19 mouse cellular contexts compared by ENCODE assay signal in genomic region chr5:114290004-114290403, GRCm38 (mm10). TPM values are rescaled to one million over a fixed set of nuclear protein-coding genes. Genes with fewer than 3 reads are reported as not detected.
DNase-seq lines count a peak whose midpoint lies in the region; ATAC-seq and TF ChIP-seq lines count a peak whose summit lies in the region.
"Had no signal": no experiment of that assay in that cellular context is flagged by ENCODE, and none has a peak within 500 bp of the region (broad histone marks: within the 10 kb centered on the region; RNA-seq: fewer than 3 reads in every experiment).

No protein-coding gene starts in this region.

- no peak overlapping the region for H3K9ac ChIP-seq in midbrain, embryonic 13.5 days (replicated peaks)
- H3K9ac ChIP-seq in embryonic facial prominence, embryonic 13.5 days, result peak overlapping the region; percentile 36; the same call in 1 of the 2 replicates
- no peak overlapping the region for H3K9ac ChIP-seq in forebrain, postnatal 0 days
- H3K9ac ChIP-seq in neural tube, embryonic 15.5 days (replicated peaks), result no peak overlapping the region
- H3K9ac ChIP-seq in heart, embryonic 11.5 days (ENCODE audit: low read depth, low read length), result no peak overlapping the region
- H3K9ac ChIP-seq: limb, embryonic 12.5 days; neural tube, embryonic 12.5 days had no signal

- no peaks in the 10 kb centered on the region for H3K36me3 ChIP-seq in midbrain, embryonic 13.5 days
- H3K36me3 ChIP-seq in midbrain, embryonic 10.5 days, result no peaks in the 10 kb centered on the region
- H3K36me3 ChIP-seq in embryonic facial prominence, embryonic 13.5 days, result no peaks in the 10 kb centered on the region
- H3K36me3 ChIP-seq in forebrain, postnatal 0 days (ENCODE audit: insufficient read depth), result no peaks in the 10 kb centered on the region
- H3K36me3 ChIP-seq in neural tube, embryonic 15.5 days, result no peaks in the 10 kb centered on the region
- H3K36me3 ChIP-seq in heart, embryonic 11.5 days (ENCODE audit: control insufficient read depth, insufficient read depth, low read length), result no peaks in the 10 kb centered on the region
- H3K36me3 ChIP-seq: heart, embryonic 10.5 days; limb, embryonic 12.5 days; neural tube, embryonic 12.5 days had no signal

- H3K27me3 ChIP-seq in midbrain, embryonic 13.5 days, result peaks cover 48% of the 10 kb centered on the region
- peaks cover 77% of the 10 kb centered on the region for H3K27me3 ChIP-seq in midbrain, embryonic 10.5 days (ENCODE audit: low read depth, poor library complexity, severe bottlenecking)
- H3K27me3 ChIP-seq in embryonic facial prominence, embryonic 13.5 days, result no peaks in the 10 kb centered on the region; the same call in 1 of the 2 replicates
- no peaks in the 10 kb centered on the region; the same call in 1 of the 2 replicates for H3K27me3 ChIP-seq in forebrain, postnatal 0 days (ENCODE audit: insufficient read depth, low read length)
- peaks cover 39% of the 10 kb centered on the region for H3K27me3 ChIP-seq in neural tube, embryonic 15.5 days (replicated peaks)
- H3K27me3 ChIP-seq in heart, embryonic 11.5 days (ENCODE audit: control insufficient read depth, insufficient read depth, low read length), result peaks cover 18% of the 10 kb centered on the region

- no peaks in the 10 kb centered on the region for H3K9me3 ChIP-seq in midbrain, embryonic 13.5 days
- H3K9me3 ChIP-seq in midbrain, embryonic 10.5 days (replicated peaks), result no peaks in the 10 kb centered on the region
- H3K9me3 ChIP-seq in embryonic facial prominence, embryonic 13.5 days, result no peaks in the 10 kb centered on the region
- no peaks in the 10 kb centered on the region for H3K9me3 ChIP-seq in forebrain, postnatal 0 days (ENCODE audit: low read length)
- no peaks in the 10 kb centered on the region for H3K9me3 ChIP-seq in neural tube, embryonic 15.5 days (replicated peaks)
- H3K9me3 ChIP-seq in heart, embryonic 11.5 days (replicated peaks; ENCODE audit: control insufficient read depth, low read length), result no peaks in the 10 kb centered on the region
- H3K9me3 ChIP-seq: heart, embryonic 10.5 days; limb, embryonic 12.5 days; neural tube, embryonic 12.5 days had no signal

- H3K4me3 ChIP-seq in midbrain, embryonic 13.5 days (replicated peaks), result no peak overlapping the region
- no peak overlapping the region for H3K4me3 ChIP-seq in midbrain, embryonic 10.5 days
- no peak overlapping the region for H3K4me3 ChIP-seq in embryonic facial prominence, embryonic 13.5 days
- H3K4me3 ChIP-seq in forebrain, postnatal 0 days (ENCODE audit: low read depth, low read length), result no peak overlapping the region
- no peak overlapping the region for H3K4me3 ChIP-seq in neural tube, embryonic 15.5 days (replicated peaks)
- no peak overlapping the region for H3K4me3 ChIP-seq in heart, embryonic 11.5 days (ENCODE audit: low read depth, low read length)
- H3K4me3 ChIP-seq: heart, embryonic 10.5 days; limb, embryonic 12.5 days; neural tube, embryonic 12.5 days had no signal

- H3K27ac ChIP-seq in midbrain, embryonic 13.5 days, result no peak overlapping the region
- H3K27ac ChIP-seq in midbrain, embryonic 10.5 days (replicated peaks), result no peak overlapping the region
- H3K27ac ChIP-seq in embryonic facial prominence, embryonic 13.5 days, result no peak overlapping the region
- no peak overlapping the region for H3K27ac ChIP-seq in forebrain, postnatal 0 days (ENCODE audit: low read depth, low read length)
- H3K27ac ChIP-seq in neural tube, embryonic 15.5 days (replicated peaks), result no peak overlapping the region
- H3K27ac ChIP-seq in heart, embryonic 11.5 days (ENCODE audit: low read depth, low read length), result no peak overlapping the region
- H3K27ac ChIP-seq: heart, embryonic 10.5 days; limb, embryonic 12.5 days; neural tube, embryonic 12.5 days had no signal

- DNase-seq in midbrain, embryonic 10.5 days (ENCODE audit: low spot score), result no peak
- DNase-seq in forebrain, postnatal 0 days, result peak; percentile 57
- no peak for DNase-seq in liver
- DNase-seq: adrenal gland, postnatal 10 days; cerebellum, adult 9-10 months; gastrocnemius, postnatal 25 days; kidney, adult 18-20 months; kidney, postnatal 36 days; spleen, adult 18-20 months; thymus, postnatal 36 days had no signal

- peaks cover 31% of the 10 kb centered on the region for H3K4me1 ChIP-seq in midbrain, embryonic 13.5 days (replicated peaks)
- peaks cover 25% of the 10 kb centered on the region for H3K4me1 ChIP-seq in midbrain, embryonic 10.5 days
- H3K4me1 ChIP-seq in embryonic facial prominence, embryonic 13.5 days, result peaks cover 16% of the 10 kb centered on the region
- peaks cover 4% of the 10 kb centered on the region; the same call in 1 of the 2 replicates for H3K4me1 ChIP-seq in forebrain, postnatal 0 days (ENCODE audit: insufficient read depth)
- H3K4me1 ChIP-seq in neural tube, embryonic 15.5 days, result peaks cover 9% of the 10 kb centered on the region; the same call in 1 of the 2 replicates
- H3K4me1 ChIP-seq in heart, embryonic 11.5 days (ENCODE audit: control insufficient read depth, insufficient read depth, low read length), result no peaks in the 10 kb centered on the region
- H3K4me1 ChIP-seq: heart, embryonic 10.5 days had no signal

- TF ChIP-seq CTCF in forebrain, postnatal 0 days (IDR thresholded peaks at IDR 0.05; ENCODE audit: low read depth), result no peak

- no peak overlapping the region for H3K4me2 ChIP-seq in midbrain, embryonic 13.5 days (replicated peaks)
- H3K4me2 ChIP-seq in embryonic facial prominence, embryonic 13.5 days, result no peak overlapping the region
- no peak overlapping the region for H3K4me2 ChIP-seq in forebrain, postnatal 0 days (ENCODE audit: low read depth)
- no peak overlapping the region for H3K4me2 ChIP-seq in neural tube, embryonic 15.5 days
- no peak overlapping the region for H3K4me2 ChIP-seq in heart, embryonic 11.5 days
- H3K4me2 ChIP-seq: limb, embryonic 12.5 days; neural tube, embryonic 12.5 days had no signal

- 45% methylated on average over 3 of the region's 3 CpGs for WGBS in midbrain, embryonic 13.5 days
- 79% methylated on average over 3 of the region's 3 CpGs for WGBS in midbrain, embryonic 10.5 days
- WGBS in embryonic facial prominence, embryonic 13.5 days, result 55% methylated on average over 3 of the region's 3 CpGs
- 34% methylated on average over 3 of the region's 3 CpGs for WGBS in forebrain, postnatal 0 days
- WGBS in neural tube, embryonic 15.5 days, result 43% methylated on average over 3 of the region's 3 CpGs
- WGBS in heart, embryonic 11.5 days (ENCODE audit: insufficient replicate concordance), result 77% methylated on average over 3 of the region's 3 CpGs

- peak; percentile 56 for ATAC-seq in midbrain, embryonic 13.5 days
- ATAC-seq in embryonic facial prominence, embryonic 13.5 days (ENCODE audit: insufficient number of reproducible peaks, insufficient read depth, low FRiP score, low TSS enrichment, low read depth), result 0 out of 2 replicates have a peak, but pooled peaks have one; percentile 3
- ATAC-seq in forebrain, postnatal 0 days, result peak; percentile 63
- ATAC-seq in neural tube, embryonic 15.5 days (ENCODE audit: low FRiP score), result peak; percentile 69
- no peak for ATAC-seq in heart, embryonic 11.5 days (replicated peaks; ENCODE audit: insufficient number of reproducible peaks, low FRiP score, low TSS enrichment)

RNA-seq across cellular contexts. Expression of gene Myo1h, which starts 1.0 kb away (rescaled TPM):
- polyA plus RNA-seq in midbrain, embryonic 13.5 days (2015; fragmentation: Nextera tagmentation; extraction: Ambion mirVana), result 0.58 and 0.93 TPM in 2 replicates
- polyA plus RNA-seq in midbrain, embryonic 10.5 days (2016; fragmentation: Nextera tagmentation; extraction: Ambion mirVana), result 0.57 and 0.75 TPM in 2 replicates
- polyA plus RNA-seq in embryonic facial prominence, embryonic 13.5 days (2015; fragmentation: Nextera tagmentation; extraction: Ambion mirVana), result 1.5 and 2.1 TPM in 2 replicates
- 0.67 and 0.77 TPM in 2 replicates for total RNA-seq in forebrain, postnatal 0 days (2014; rRNA removed)
- 0.44 and 0.63 TPM in 2 replicates for polyA plus RNA-seq in forebrain, postnatal 0 days (2015; fragmentation: Nextera tagmentation; extraction: Ambion mirVana)
- polyA plus RNA-seq in neural tube, embryonic 15.5 days (2015; fragmentation: Nextera tagmentation; extraction: Ambion mirVana), result 0.56 and 0.64 TPM in 2 replicates
- 0.35 and 1.3 TPM in 2 replicates for polyA plus RNA-seq in heart, embryonic 11.5 days (2014; fragmentation: Nextera tagmentation; extraction: Ambion mirVana)

RNA-seq across cellular contexts. Expression of gene Foxn4, which starts 16.4 kb away (rescaled TPM):
- 3.6 and 4.0 TPM in 2 replicates for polyA plus RNA-seq in midbrain, embryonic 13.5 days (2015; fragmentation: Nextera tagmentation; extraction: Ambion mirVana)
- 7.2 and 11.1 TPM in 2 replicates for polyA plus RNA-seq in midbrain, embryonic 10.5 days (2016; fragmentation: Nextera tagmentation; extraction: Ambion mirVana)
- polyA plus RNA-seq in embryonic facial prominence, embryonic 13.5 days (2015; fragmentation: Nextera tagmentation; extraction: Ambion mirVana), result 0.07 and 0.14 TPM in 2 replicates
- 0.62 and 0.67 TPM in 2 replicates for total RNA-seq in forebrain, postnatal 0 days (2014; rRNA removed)
- polyA plus RNA-seq in forebrain, postnatal 0 days (2015; fragmentation: Nextera tagmentation; extraction: Ambion mirVana), result 0.52 and 0.76 TPM in 2 replicates
- polyA plus RNA-seq in neural tube, embryonic 15.5 days (2015; fragmentation: Nextera tagmentation; extraction: Ambion mirVana), result not detected in 2 replicates
- polyA plus RNA-seq in heart, embryonic 11.5 days (2014; fragmentation: Nextera tagmentation; extraction: Ambion mirVana), result not detected in 2 replicates
- total RNA-seq: adrenal gland, postnatal 10 days; gastrocnemius, postnatal 25 days; hematopoietic stem cell, adult 5-6 weeks had no signal
- polyA plus RNA-seq: heart, embryonic 10.5 days; limb, embryonic 12.5 days; liver, embryonic 16.5 days had no signal
